Mouse (Mus musculus) myocyte (in vitro differentiated cells): ENCODE measurements around the gene Gm7145. TPM values are rescaled to one million over a fixed set of nuclear protein-coding genes. Genes with fewer than 3 reads are reported as not detected.
"Not testable (repeated sequence)": the region's sequence is repeated elsewhere in the genome, so short reads cannot be mapped to it uniquely, and the experiment has no call there.

Experiments used
- H3K27me3 ChIP-seq: one replicate; pipeline ENCODE4 v1.6.1; 2011; ENCODE audit not compliant: control insufficient read depth, insufficient read depth, insufficient read length
- H3K36me3 ChIP-seq: one replicate; pipeline ENCODE4 v1.6.1; 2011; ENCODE audit not compliant: control insufficient read depth, insufficient read depth
- H3K4me2 ChIP-seq: one replicate; pipeline ENCODE4 v1.6.1; 2011; ENCODE audit warnings: low read depth, control low read depth
- H3K4me3 ChIP-seq: one replicate; pipeline ENCODE4 v1.5.1; 2011; ENCODE audit warnings: mild to moderate bottlenecking, control low read depth, moderate library complexity
- H3K79me2 ChIP-seq: one replicate; pipeline ENCODE4 v1.6.1; 2011; ENCODE audit not compliant: control insufficient read depth, insufficient read depth
- H3ac ChIP-seq: one replicate; pipeline ENCODE4 v1.6.1; 2011; ENCODE audit not compliant: control insufficient read depth, insufficient read length
- CEBPB ChIP-seq: IDR thresholded peaks from 2 replicates; pipeline ENCODE4 v1.6.1; 2011; ENCODE audit warnings: mild to moderate bottlenecking, moderate library complexity; ENCODE audit not compliant: poor library complexity, insufficient read depth, severe bottlenecking
- MAX ChIP-seq: IDR thresholded peaks from one replicate; pipeline ENCODE4 v1.6.1; 2011; ENCODE audit warnings: low read depth, mild to moderate bottlenecking, control low read depth
- MYOD1 ChIP-seq, 3 experiments: IDR thresholded peaks; one replicate each; pipeline ENCODE4 v1.6.1; 2011; ENCODE audit warnings: control low read depth in 2 of 3, low read depth in 2 of 3, mild to moderate bottlenecking in 2 of 3, moderate library complexity in 1 of 3; ENCODE audit not compliant: insufficient read length in 2 of 3, control insufficient read depth in 1 of 3
- MYOG ChIP-seq, 3 experiments: IDR thresholded peaks; one replicate each; pipeline ENCODE4 v1.6.1; 2011; ENCODE audit warnings: control low read depth in 2 of 3, low read depth in 2 of 3, mild to moderate bottlenecking in 2 of 3; ENCODE audit not compliant: insufficient read length in 2 of 3, control insufficient read depth in 1 of 3, insufficient read depth in 1 of 3
- POLR2AphosphoS2 ChIP-seq: IDR thresholded peaks from one replicate; pipeline ENCODE4 v1.6.1; 2011; ENCODE audit warnings: low read depth, control low read depth; ENCODE audit not compliant: insufficient read length
- REST ChIP-seq: IDR thresholded peaks from one replicate; pipeline ENCODE4 v1.6.1; 2011; ENCODE audit warnings: mild to moderate bottlenecking, control low read depth, moderate library complexity; ENCODE audit not compliant: insufficient read depth, insufficient read length
- SRF ChIP-seq: IDR thresholded peaks from one replicate; pipeline ENCODE4 v1.6.1; 2011; ENCODE audit warnings: low read depth; ENCODE audit not compliant: control insufficient read depth, insufficient read length
- TCF12 ChIP-seq: IDR thresholded peaks from one replicate; pipeline ENCODE4 v1.6.1; 2011; ENCODE audit warnings: mild to moderate bottlenecking, control low read depth; ENCODE audit not compliant: poor library complexity, insufficient read depth, severe bottlenecking
- polyA plus RNA-seq: library from polyadenylated mRNA; unstranded; fragments of >200 nt; fragmentation: generic; extraction: Trizol; gene quantifications from one replicate; pipeline ENCODE4 v1.2.1, GENCODE M21; 2012; ENCODE audit warnings: missing spikeins

The Gm7145 gene
- polyA plus RNA-seq, result not detected

GRCm38 (mm10) chr1:117965639-117966038 is at the start of gene Gm7145:
Gm7145 (plus strand) TSS chr1:117965939.
- Histone ChIP-seq H3ac (no peak within 1 kb of the TSS), H3K27me3 (no peaks in the 10 kb centered on the region), H3K36me3 (no peaks in the 10 kb centered on the region), H3K79me2 (no peaks in the 10 kb centered on the region), H3K4me3 (no peak within 1 kb of the TSS), H3K4me2 (no peak within 1 kb of the TSS)
- TF ChIP-seq TCF12 (no peak), SRF (no peak), CEBPB (no peak), MAX (no peak), MYOG (IDR thresholded peaks at IDR 0.05; ENCODE audit: control insufficient read depth in 1 of 3, insufficient read depth in 1 of 3, insufficient read length in 2 of 3, low read depth in 2 of 3) (no peak), MYOD1 (IDR thresholded peaks at IDR 0.05; ENCODE audit: control insufficient read depth in 1 of 3, insufficient read length in 2 of 3, low read depth in 2 of 3) (no peak), REST (no peak), POLR2AphosphoS2 (no peak)

GRCm38 (mm10) chr1:117927715-117928114 is 38.0 kb upstream of the Gm7145 start, which contains the start of gene Gm28168:
Gm28168 (plus strand) TSS chr1:117928015.
- H3K4me2 ChIP-seq, H3K27me3 ChIP-seq, H3ac ChIP-seq, H3K79me2 ChIP-seq, H3K4me3 ChIP-seq, H3K36me3 ChIP-seq: not testable (repeated sequence)

GRCm38 (mm10) chr1:118003876-118004275 is 38.1 kb downstream of the Gm7145 start:
- not testable (repeated sequence) for H3K79me2 ChIP-seq, H3K4me3 ChIP-seq, H3K36me3 ChIP-seq, H3K4me2 ChIP-seq, H3ac ChIP-seq, H3K27me3 ChIP-seq

GRCm38 (mm10) chr1:118012736-118013135 is 47.0 kb downstream of the Gm7145 start:
- H3K79me2 ChIP-seq, H3K36me3 ChIP-seq, H3K27me3 ChIP-seq, H3ac ChIP-seq, H3K4me3 ChIP-seq, H3K4me2 ChIP-seq: not testable (repeated sequence)

Other genes starting within 250 kb of the Gm7145 start
- not detected for gene B020011L13Rik, start 184.8 kb upstream of the Gm7145 start, polyA plus RNA-seq
- not detected for gene Gm28360, start 135.9 kb upstream of the Gm7145 start, polyA plus RNA-seq
- gene Gm28168, start 37.9 kb upstream of the Gm7145 start, polyA plus RNA-seq, result not detected
- gene Gm29106, start 210.6 kb downstream of the Gm7145 start, polyA plus RNA-seq, result not detected